Mouse (Mus musculus): ENCODE measurements around the gene Lrtm1. TPM values are rescaled to one million over a fixed set of nuclear protein-coding genes. Genes with fewer than 3 reads are reported as not detected.
A peak's percentile ranks its signal among the peaks of the same experiment; 100 is the strongest.

Lrtm1 gene
- polyA plus RNA-seq, 1 experiment from 2014 or later, result not detected

- no peaks in the 10 kb centered on the region for H3K36me3 ChIP-seq (ENCODE audit: control insufficient read depth, insufficient read depth, low read length)
- no peak overlapping the region for H3K27ac ChIP-seq (ENCODE audit: low read length)
- 81% methylated on average over 6 of the region's 6 CpGs for WGBS
- H3K4me2 ChIP-seq (ENCODE audit: low read depth, low read length), result no peak overlapping the region
- no peak overlapping the region for H3K9ac ChIP-seq (ENCODE audit: low read depth, low read length)
- no peak for ATAC-seq
- no peaks in the 10 kb centered on the region for H3K27me3 ChIP-seq (replicated peaks; ENCODE audit: control insufficient read depth, insufficient read depth, low read length)
- H3K9me3 ChIP-seq (ENCODE audit: control insufficient read depth, low read length), result no peaks in the 10 kb centered on the region
- H3K4me1 ChIP-seq (ENCODE audit: control insufficient read depth, insufficient read depth, low read length), result no peaks in the 10 kb centered on the region
- H3K4me3 ChIP-seq (ENCODE audit: low read length), result no peak overlapping the region
Observed at GRCm38 (mm10) chr14:29028391-29029106, 10.5 kb downstream of the Lrtm1 start.

DNA sequence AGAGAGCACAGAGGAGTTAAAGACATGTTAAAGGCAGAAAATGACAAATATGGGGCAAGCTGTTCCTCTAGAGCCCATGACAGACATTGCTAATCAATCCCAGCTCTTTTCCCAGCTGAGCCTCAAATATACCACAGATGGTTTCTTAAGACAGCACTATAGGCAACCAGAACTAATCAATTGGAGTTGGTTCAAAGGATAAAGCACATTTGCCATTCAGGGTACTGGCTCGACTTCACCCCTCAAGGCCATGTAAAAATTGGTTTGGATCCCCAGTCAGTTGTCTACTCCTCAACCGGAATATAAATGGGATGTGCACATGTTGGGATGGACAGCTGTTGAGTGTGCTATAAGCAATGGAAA is 11.1 kb downstream of the Lrtm1 start:
- WGBS, result 78% methylated on average over 2 of the region's 2 CpGs
- H3K4me3 ChIP-seq (ENCODE audit: low read length), result no peak overlapping the region
- H3K27me3 ChIP-seq (replicated peaks; ENCODE audit: control insufficient read depth, insufficient read depth, low read length), result no peaks in the 10 kb centered on the region
- no peaks in the 10 kb centered on the region for H3K9me3 ChIP-seq (ENCODE audit: control insufficient read depth, low read length)
- no peaks in the 10 kb centered on the region for H3K36me3 ChIP-seq (ENCODE audit: control insufficient read depth, insufficient read depth, low read length)
- H3K9ac ChIP-seq (ENCODE audit: low read depth, low read length), result no peak overlapping the region
- H3K4me1 ChIP-seq (ENCODE audit: control insufficient read depth, insufficient read depth, low read length), result no peaks in the 10 kb centered on the region
- no peak overlapping the region for H3K27ac ChIP-seq (ENCODE audit: low read length)
- no peak overlapping the region for H3K4me2 ChIP-seq (ENCODE audit: low read depth, low read length)
- ATAC-seq, result no peak

DNA sequence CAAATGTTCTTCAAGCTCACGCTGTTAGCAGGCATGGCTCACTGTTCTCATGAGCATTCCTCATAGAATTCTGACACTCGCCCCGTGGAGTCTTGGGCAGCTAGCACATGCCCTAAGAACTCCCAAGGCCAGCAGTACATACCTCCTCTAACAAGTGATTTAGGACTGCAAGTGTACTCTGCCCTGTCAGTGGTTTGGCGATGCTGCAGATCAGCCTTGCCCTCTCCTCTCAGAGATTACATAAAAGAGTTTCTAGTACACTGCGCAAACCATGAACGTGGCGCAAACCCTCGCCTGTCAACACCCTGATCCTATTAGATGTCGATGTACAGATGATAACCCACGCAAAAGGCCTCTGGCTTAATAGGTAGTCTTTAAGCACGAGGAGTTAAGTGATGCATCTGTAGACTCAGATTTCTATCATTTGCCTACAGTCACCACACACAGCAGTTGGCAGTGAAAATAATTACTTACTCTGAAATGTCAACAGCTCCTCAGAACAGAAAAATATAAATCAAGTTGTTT is 11.9 kb downstream of the Lrtm1 start:
- Histone ChIP-seq H3K9ac (ENCODE audit: low read depth, low read length) (no peak overlapping the region), H3K4me2 (ENCODE audit: low read depth, low read length) (no peak overlapping the region), H3K4me1 (ENCODE audit: control insufficient read depth, insufficient read depth, low read length) (no peaks in the 10 kb centered on the region), H3K27me3 (replicated peaks; ENCODE audit: control insufficient read depth, insufficient read depth, low read length) (no peaks in the 10 kb centered on the region), H3K36me3 (ENCODE audit: control insufficient read depth, insufficient read depth, low read length) (no peaks in the 10 kb centered on the region), H3K4me3 (ENCODE audit: low read length) (no peak overlapping the region), H3K9me3 (ENCODE audit: control insufficient read depth, low read length) (no peaks in the 10 kb centered on the region), H3K27ac (ENCODE audit: low read length) (no peak overlapping the region)
- 76% methylated on average over 11 of the region's 11 CpGs for WGBS
- no peak for ATAC-seq

- H3K9ac ChIP-seq (ENCODE audit: low read depth, low read length), result no peak overlapping the region
- H3K4me1 ChIP-seq (ENCODE audit: control insufficient read depth, insufficient read depth, low read length), result no peaks in the 10 kb centered on the region
- no peak for ATAC-seq
- WGBS, result 68% methylated on average over 9 of the region's 9 CpGs
- H3K4me2 ChIP-seq (ENCODE audit: low read depth, low read length), result no peak overlapping the region
- no peak overlapping the region for H3K27ac ChIP-seq (ENCODE audit: low read length)
- H3K9me3 ChIP-seq (ENCODE audit: control insufficient read depth, low read length), result no peaks in the 10 kb centered on the region
- no peaks in the 10 kb centered on the region for H3K27me3 ChIP-seq (replicated peaks; ENCODE audit: control insufficient read depth, insufficient read depth, low read length)
- no peaks in the 10 kb centered on the region for H3K36me3 ChIP-seq (ENCODE audit: control insufficient read depth, insufficient read depth, low read length)
- H3K4me3 ChIP-seq (ENCODE audit: low read length), result no peak overlapping the region
Observed at GRCm38 (mm10) chr14:29030519-29030918, 12.5 kb downstream of the Lrtm1 start.

DNA sequence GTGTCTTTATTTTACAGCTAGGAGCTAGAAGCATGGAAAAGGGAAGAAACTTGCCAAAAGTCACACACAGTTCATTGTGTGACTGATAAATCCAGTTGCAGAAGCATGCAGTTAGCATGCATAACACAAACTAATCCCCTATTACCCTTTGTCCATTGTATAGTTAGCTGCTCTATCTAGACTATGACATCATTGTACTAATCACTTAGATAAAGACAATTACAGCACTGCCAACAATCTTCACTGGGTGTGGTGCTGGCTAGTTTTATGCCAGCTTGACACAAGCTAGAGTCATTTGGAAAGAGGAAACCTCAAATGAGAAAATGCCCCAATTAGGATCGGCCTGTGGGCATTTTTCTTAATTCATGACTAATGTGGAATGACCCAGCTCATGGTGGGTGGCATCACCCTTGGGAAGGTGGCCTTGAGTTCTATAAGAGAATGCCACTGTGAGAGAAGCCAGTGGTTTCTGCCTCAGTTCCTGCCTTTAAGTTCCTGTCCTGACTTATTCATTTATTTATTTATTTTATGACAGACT is 13.9 kb downstream of the Lrtm1 start:
- Histone ChIP-seq H3K9me3 (ENCODE audit: control insufficient read depth, low read length) (no peaks in the 10 kb centered on the region), H3K9ac (ENCODE audit: low read depth, low read length) (no peak overlapping the region), H3K36me3 (ENCODE audit: control insufficient read depth, insufficient read depth, low read length) (no peaks in the 10 kb centered on the region), H3K27ac (ENCODE audit: low read length) (no peak overlapping the region), H3K4me2 (ENCODE audit: low read depth, low read length) (no peak overlapping the region), H3K27me3 (replicated peaks; ENCODE audit: control insufficient read depth, insufficient read depth, low read length) (no peaks in the 10 kb centered on the region), H3K4me3 (ENCODE audit: low read length) (no peak overlapping the region), H3K4me1 (ENCODE audit: control insufficient read depth, insufficient read depth, low read length) (no peaks in the 10 kb centered on the region)
- WGBS, result 77% methylated on average over 1 of the region's 1 CpGs
- ATAC-seq, result peak; percentile 52

DNA sequence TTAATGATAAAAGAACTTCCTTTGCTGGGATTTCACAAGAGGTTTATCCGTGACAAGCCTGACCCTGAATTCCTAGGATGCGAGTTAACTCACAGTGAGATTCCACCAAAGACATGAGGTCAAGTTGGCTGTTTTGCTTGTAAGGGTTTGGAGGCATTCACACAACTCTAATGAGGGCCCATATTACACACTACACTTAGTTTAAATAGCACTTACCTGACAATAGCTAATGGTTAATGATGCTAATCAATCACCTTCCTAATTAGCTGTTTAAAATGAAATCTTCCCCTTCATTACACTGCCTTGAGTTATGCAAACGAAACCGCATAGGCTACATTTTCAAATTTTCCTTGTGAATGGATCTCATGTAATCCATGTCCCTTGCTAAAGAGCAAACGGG is 20.2 kb downstream of the Lrtm1 start:
- Histone ChIP-seq H3K27ac (ENCODE audit: low read length) (no peak overlapping the region), H3K4me3 (ENCODE audit: low read length) (no peak overlapping the region), H3K27me3 (replicated peaks; ENCODE audit: control insufficient read depth, insufficient read depth, low read length) (no peaks in the 10 kb centered on the region), H3K9ac (ENCODE audit: low read depth, low read length) (no peak overlapping the region), H3K9me3 (ENCODE audit: control insufficient read depth, low read length) (no peaks in the 10 kb centered on the region), H3K4me2 (ENCODE audit: low read depth, low read length) (no peak overlapping the region), H3K36me3 (ENCODE audit: control insufficient read depth, insufficient read depth, low read length) (no peaks in the 10 kb centered on the region), H3K4me1 (ENCODE audit: control insufficient read depth, insufficient read depth, low read length) (no peaks in the 10 kb centered on the region)
- ATAC-seq, result no peak
- 76% methylated on average over 5 of the region's 5 CpGs for WGBS

DNA sequence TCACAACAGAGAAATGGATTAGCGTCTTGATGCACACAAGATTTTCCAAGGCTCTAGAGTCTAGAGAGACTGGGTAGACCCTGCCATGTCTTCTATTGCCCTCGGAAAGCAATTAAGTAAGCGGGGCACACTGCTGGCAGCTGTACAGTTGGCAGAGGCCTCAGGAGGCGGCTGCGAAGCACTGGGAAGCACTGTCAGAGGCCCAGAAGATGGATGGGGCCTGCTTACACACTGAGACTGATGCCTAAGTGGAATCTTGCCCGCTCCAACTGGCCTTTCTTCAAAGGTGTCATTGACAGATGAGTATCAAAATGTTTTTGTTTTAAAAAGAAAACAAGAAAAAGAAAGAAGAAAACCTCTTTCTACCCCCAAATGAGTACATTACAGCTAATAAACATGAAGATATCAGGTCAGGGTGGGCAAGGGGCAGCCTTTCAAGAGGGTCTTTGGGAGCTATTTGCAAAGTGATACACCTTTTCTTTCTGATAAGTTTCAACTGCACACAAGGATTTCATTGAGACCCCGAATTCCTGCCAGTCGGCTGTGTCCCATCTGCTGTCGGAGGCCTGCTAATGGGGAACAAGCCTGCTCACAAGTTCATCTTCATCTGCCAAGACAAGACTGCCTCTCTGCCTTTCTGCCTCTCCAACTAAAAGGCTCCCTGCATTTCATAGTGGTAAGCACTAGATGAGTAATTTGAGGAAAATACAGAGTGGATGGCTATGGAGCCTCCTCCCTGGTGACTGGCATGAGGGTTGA is 22.8 kb downstream of the Lrtm1 start:
- no peak overlapping the region for H3K4me3 ChIP-seq (ENCODE audit: low read length)
- 70% methylated on average over 9 of the region's 9 CpGs for whole genome bisulfite sequencing
- H3K27ac ChIP-seq (ENCODE audit: low read length), result no peak overlapping the region
- no peak overlapping the region for H3K9ac ChIP-seq (ENCODE audit: low read depth, low read length)
- no peaks in the 10 kb centered on the region for H3K4me1 ChIP-seq (ENCODE audit: control insufficient read depth, insufficient read depth, low read length)
- no peaks in the 10 kb centered on the region for H3K9me3 ChIP-seq (ENCODE audit: control insufficient read depth, low read length)
- no peak overlapping the region for H3K4me2 ChIP-seq (ENCODE audit: low read depth, low read length)
- no peaks in the 10 kb centered on the region for H3K36me3 ChIP-seq (ENCODE audit: control insufficient read depth, insufficient read depth, low read length)
- no peak for ATAC-seq
- H3K27me3 ChIP-seq (replicated peaks; ENCODE audit: control insufficient read depth, insufficient read depth, low read length), result no peaks in the 10 kb centered on the region

- no peak overlapping the region for H3K4me3 ChIP-seq (ENCODE audit: low read length)
- H3K9me3 ChIP-seq (ENCODE audit: control insufficient read depth, low read length), result no peaks in the 10 kb centered on the region
- H3K36me3 ChIP-seq (ENCODE audit: control insufficient read depth, insufficient read depth, low read length), result no peaks in the 10 kb centered on the region
- no peak for ATAC-seq
- no peak overlapping the region for H3K4me2 ChIP-seq (ENCODE audit: low read depth, low read length)
- WGBS, result 77% methylated on average over 1 of the region's 1 CpGs
- H3K27ac ChIP-seq (ENCODE audit: low read length), result no peak overlapping the region
- no peak overlapping the region for H3K9ac ChIP-seq (ENCODE audit: low read depth, low read length)
- no peaks in the 10 kb centered on the region for H3K4me1 ChIP-seq (ENCODE audit: control insufficient read depth, insufficient read depth, low read length)
- no peaks in the 10 kb centered on the region for H3K27me3 ChIP-seq (replicated peaks; ENCODE audit: control insufficient read depth, insufficient read depth, low read length)
Observed at GRCm38 (mm10) chr14:29041498-29041897, 23.5 kb downstream of the Lrtm1 start.

DNA sequence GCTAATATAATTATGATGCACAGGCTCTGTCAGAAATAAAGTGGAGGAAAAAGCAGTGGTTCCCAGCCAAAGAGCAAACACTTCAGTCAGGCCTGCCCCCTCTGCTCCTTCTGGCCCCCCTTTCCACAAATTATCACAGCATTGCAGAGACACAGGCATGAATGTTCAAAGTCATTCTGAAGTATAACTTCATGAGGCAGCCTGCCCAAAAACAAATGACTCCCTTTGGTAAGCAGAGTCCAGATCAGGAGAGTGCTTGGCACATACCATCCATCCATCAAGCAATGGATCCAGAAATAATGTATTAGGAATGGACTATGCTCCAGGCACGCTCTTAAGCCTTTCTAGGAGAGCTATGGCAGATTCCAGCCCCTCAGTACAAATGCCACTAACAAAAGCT is 24.3 kb downstream of the Lrtm1 start:
- Histone ChIP-seq H3K27ac (ENCODE audit: low read length) (no peak overlapping the region), H3K9ac (ENCODE audit: low read depth, low read length) (no peak overlapping the region), H3K4me2 (ENCODE audit: low read depth, low read length) (no peak overlapping the region), H3K9me3 (ENCODE audit: control insufficient read depth, low read length) (no peaks in the 10 kb centered on the region), H3K4me1 (ENCODE audit: control insufficient read depth, insufficient read depth, low read length) (no peaks in the 10 kb centered on the region), H3K27me3 (replicated peaks; ENCODE audit: control insufficient read depth, insufficient read depth, low read length) (no peaks in the 10 kb centered on the region), H3K36me3 (ENCODE audit: control insufficient read depth, insufficient read depth, low read length) (no peaks in the 10 kb centered on the region), H3K4me3 (ENCODE audit: low read length) (no peak overlapping the region)
- ATAC-seq, result no peak
- 57% methylated on average over 1 of the region's 1 CpGs for WGBS
